In the genomic region with DNA sequence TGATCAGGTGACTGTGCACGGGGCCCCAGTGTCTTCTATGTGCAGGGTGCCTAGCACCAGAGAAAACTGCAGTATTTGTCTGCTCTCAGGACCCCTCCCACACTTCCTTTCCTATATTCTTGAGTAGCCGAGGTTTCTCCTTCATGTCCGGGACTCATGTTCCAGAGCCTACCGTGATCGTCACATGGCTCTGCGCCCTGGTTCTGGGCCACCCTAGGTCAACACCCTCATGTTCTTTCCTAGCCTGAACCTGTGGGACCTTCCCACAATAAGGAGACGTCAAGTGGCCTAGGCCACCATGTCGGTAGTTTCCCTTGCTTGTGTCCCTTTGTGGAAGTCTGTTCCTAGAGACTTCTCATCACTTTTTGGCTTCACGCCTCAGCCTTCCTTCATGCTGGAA, we compare ENCODE assay signal across 23 mouse cellular contexts.
DNase-seq lines count a peak whose midpoint lies in the region; ATAC-seq and TF ChIP-seq lines count a peak whose summit lies in the region.
"Had no signal": no experiment of that assay in that cellular context is flagged by ENCODE, and none has a peak within 500 bp of the region (broad histone marks: within the 10 kb centered on the region; RNA-seq: fewer than 3 reads in every experiment).

No protein-coding gene starts in this region.

- no peaks in the 10 kb centered on the region for H3K4me1 ChIP-seq in heart, embryonic 14.5 days (ENCODE audit: control insufficient read depth in 2 of 2, insufficient read depth in 2 of 2, low read length in 2 of 2)
- H3K4me1 ChIP-seq in heart, embryonic 12.5 days (replicated peaks) = no peaks in the 10 kb centered on the region
- H3K4me1 ChIP-seq in kidney, embryonic 16.5 days (ENCODE audit: insufficient read depth, low read length) = peaks cover 5% of the 10 kb centered on the region; the same call in 1 of the 2 replicates
- no peaks in the 10 kb centered on the region for H3K4me1 ChIP-seq in ES-Bruce4 (ENCODE audit: control insufficient read depth, insufficient read depth, low read length)
- H3K4me1 ChIP-seq: embryonic facial prominence, embryonic 15.5 days; heart, embryonic 13.5 days; liver, embryonic 12.5 days had no signal

- TF ChIP-seq CTCF in ES-Bruce4 (IDR thresholded peaks at IDR 0.05; ENCODE audit: low read depth, low read length) = no peak

- no peak for TF ChIP-seq EP300 in ES-Bruce4 (IDR thresholded peaks at IDR 0.05; ENCODE audit: insufficient read depth, low read depth, low read length)

- H3K4me3 ChIP-seq in heart, embryonic 14.5 days (ENCODE audit: control insufficient read depth in 1 of 2, insufficient read depth in 1 of 2, low read depth in 1 of 2, low read length in 2 of 2) = no peak overlapping the region
- no peak overlapping the region for H3K4me3 ChIP-seq in heart, embryonic 12.5 days
- H3K4me3 ChIP-seq in kidney, embryonic 16.5 days (ENCODE audit: low read length) = peak overlapping the region; percentile 24
- H3K4me3 ChIP-seq in ES-Bruce4 (ENCODE audit: low read depth, low read length) = peak overlapping the region; percentile 68
- H3K4me3 ChIP-seq: embryonic facial prominence, embryonic 10.5 days; embryonic facial prominence, embryonic 15.5 days; forebrain, embryonic 12.5 days; heart, embryonic 13.5 days; liver, embryonic 12.5 days; neural tube, embryonic 13.5 days had no signal

- no peak for DNase-seq in kidney, adult 9 months
- peak; percentile 1 for DNase-seq in right cerebral cortex, postnatal 4 days
- no peak for DNase-seq in right cerebral cortex, postnatal 36 days (ENCODE audit: low spot score in 2 of 2)
- DNase-seq in cerebellum, adult 8-10 months = no peak
- DNase-seq: lung, postnatal 36 days; spleen, adult 18-20 months; thymus, adult 2 months had no signal

- H3K4me2 ChIP-seq in heart, embryonic 14.5 days (ENCODE audit: low read length) = peak overlapping the region; percentile 32; the same call in 1 of the 2 replicates
- H3K4me2 ChIP-seq in heart, embryonic 12.5 days = no peak overlapping the region
- peak overlapping the region; percentile 45 for H3K4me2 ChIP-seq in kidney, embryonic 16.5 days (replicated peaks; ENCODE audit: low read depth, low read length)
- H3K4me2 ChIP-seq: embryonic facial prominence, embryonic 15.5 days; forebrain, embryonic 12.5 days; hindbrain, embryonic 14.5 days; liver, embryonic 12.5 days; midbrain, embryonic 11.5 days; neural tube, embryonic 13.5 days had no signal

- H3K9ac ChIP-seq in heart, embryonic 14.5 days (ENCODE audit: low read length) = no peak overlapping the region
- no peak overlapping the region for H3K9ac ChIP-seq in heart, embryonic 12.5 days
- no peak overlapping the region for H3K9ac ChIP-seq in kidney, embryonic 16.5 days (replicated peaks; ENCODE audit: low read length)
- H3K9ac ChIP-seq in ES-Bruce4 (ENCODE audit: low read depth, poor library complexity, severe bottlenecking) = no peak overlapping the region
- H3K9ac ChIP-seq: embryonic facial prominence, embryonic 15.5 days; forebrain, embryonic 12.5 days; forebrain, postnatal 0 days; heart, embryonic 13.5 days; hindbrain, embryonic 14.5 days; liver, embryonic 12.5 days; liver, postnatal 0 days; neural tube, embryonic 13.5 days had no signal

- no peak for ATAC-seq in heart, embryonic 14.5 days (ENCODE audit: insufficient number of reproducible peaks, insufficient read depth, low FRiP score, low read depth)
- ATAC-seq in heart, embryonic 12.5 days (ENCODE audit: insufficient number of reproducible peaks, low FRiP score) = no peak
- ATAC-seq in kidney, embryonic 16.5 days (ENCODE audit: low FRiP score, low TSS enrichment) = no peak
- ATAC-seq: activated CD4-positive, CD25-positive, alpha-beta regulatory T cell, adult 4 months; forebrain, postnatal 0 days; intestine, postnatal 0 days; liver, embryonic 12.5 days; liver, postnatal 0 days had no signal

- H3K9me3 ChIP-seq in heart, embryonic 14.5 days (ENCODE audit: control insufficient read depth, low read length) = no peaks in the 10 kb centered on the region
- 0 out of 2 replicates have a peak, but pooled peaks cover 3% of the 10 kb centered on the region for H3K9me3 ChIP-seq in heart, embryonic 12.5 days (replicated peaks)
- H3K9me3 ChIP-seq in kidney, embryonic 16.5 days (ENCODE audit: low read length) = no peaks in the 10 kb centered on the region; the same call in 1 of the 2 replicates
- no peaks in the 10 kb centered on the region for H3K9me3 ChIP-seq in ES-Bruce4 (replicated peaks; ENCODE audit: control insufficient read depth, insufficient read depth, low read length, poor library complexity, severe bottlenecking)
- H3K9me3 ChIP-seq: embryonic facial prominence, embryonic 10.5 days; embryonic facial prominence, embryonic 15.5 days; forebrain, embryonic 12.5 days; heart, embryonic 13.5 days; liver, embryonic 12.5 days; neural tube, embryonic 13.5 days had no signal

- H3K27me3 ChIP-seq in heart, embryonic 14.5 days (ENCODE audit: control insufficient read depth, insufficient read depth, low read length) = peaks cover 3% of the 10 kb centered on the region; the same call in 1 of the 2 replicates
- peaks cover 18% of the 10 kb centered on the region; the same call in 1 of the 2 replicates for H3K27me3 ChIP-seq in heart, embryonic 12.5 days (replicated peaks)
- 0 out of 2 replicates have a peak, but pooled peaks cover 3% of the 10 kb centered on the region for H3K27me3 ChIP-seq in kidney, embryonic 16.5 days (ENCODE audit: insufficient read depth, low read length)
- H3K27me3 ChIP-seq in ES-Bruce4 (ENCODE audit: control insufficient read depth, insufficient read depth, low read length, poor library complexity, severe bottlenecking) = no peaks in the 10 kb centered on the region
- H3K27me3 ChIP-seq: embryonic facial prominence, embryonic 15.5 days; liver, embryonic 12.5 days; neural tube, embryonic 13.5 days had no signal

- WGBS in heart, embryonic 14.5 days = 82% methylated on average over 9 of the region's 9 CpGs
- WGBS in heart, embryonic 12.5 days = 80% methylated on average over 9 of the region's 9 CpGs
- WGBS in kidney, embryonic 16.5 days = 64% methylated on average over 9 of the region's 9 CpGs

- H3K36me3 ChIP-seq in heart, embryonic 14.5 days (ENCODE audit: control insufficient read depth, insufficient read depth, low read length) = no peaks in the 10 kb centered on the region
- no peaks in the 10 kb centered on the region for H3K36me3 ChIP-seq in heart, embryonic 12.5 days
- H3K36me3 ChIP-seq in kidney, embryonic 16.5 days (ENCODE audit: insufficient read depth, low read length) = no peaks in the 10 kb centered on the region
- no peaks in the 10 kb centered on the region for H3K36me3 ChIP-seq in ES-Bruce4 (ENCODE audit: control insufficient read depth, insufficient read depth, low read length, poor library complexity, severe bottlenecking)
- H3K36me3 ChIP-seq: embryonic facial prominence, embryonic 10.5 days; embryonic facial prominence, embryonic 15.5 days; forebrain, embryonic 12.5 days; heart, embryonic 13.5 days; liver, embryonic 12.5 days; neural tube, embryonic 13.5 days had no signal

- no peak for TF ChIP-seq POLR2A in ES-Bruce4 (IDR thresholded peaks at IDR 0.05; ENCODE audit: insufficient read depth, low read length)

- no peak overlapping the region for H3K27ac ChIP-seq in heart, embryonic 14.5 days (replicated peaks in 1 of 2; ENCODE audit: control insufficient read depth in 1 of 2, insufficient read depth in 1 of 2, low read depth in 2 of 2, low read length in 2 of 2)
- no peak overlapping the region for H3K27ac ChIP-seq in heart, embryonic 12.5 days (ENCODE audit: poor library complexity, severe bottlenecking)
- no peak overlapping the region for H3K27ac ChIP-seq in kidney, embryonic 16.5 days (ENCODE audit: low read length)
- H3K27ac ChIP-seq in ES-Bruce4 (ENCODE audit: insufficient read depth, low read length) = no peak overlapping the region
- H3K27ac ChIP-seq: embryonic facial prominence, embryonic 10.5 days; embryonic facial prominence, embryonic 15.5 days; forebrain, embryonic 12.5 days; heart, embryonic 13.5 days; liver, embryonic 12.5 days had no signal

Comparison
In these comparisons a context has a peak if more than half of its experiments do, and no peak if none do; other contexts are left out.
1. H3K4me3 ChIP-seq: peak in kidney, embryonic 16.5 days (single experiment) and ES-Bruce4 (single experiment); none in heart, embryonic 14.5 days (0 of 2) and heart, embryonic 12.5 days (single experiment).